ENCODE assay signal across 17 mouse cellular contexts in the genomic region with DNA sequence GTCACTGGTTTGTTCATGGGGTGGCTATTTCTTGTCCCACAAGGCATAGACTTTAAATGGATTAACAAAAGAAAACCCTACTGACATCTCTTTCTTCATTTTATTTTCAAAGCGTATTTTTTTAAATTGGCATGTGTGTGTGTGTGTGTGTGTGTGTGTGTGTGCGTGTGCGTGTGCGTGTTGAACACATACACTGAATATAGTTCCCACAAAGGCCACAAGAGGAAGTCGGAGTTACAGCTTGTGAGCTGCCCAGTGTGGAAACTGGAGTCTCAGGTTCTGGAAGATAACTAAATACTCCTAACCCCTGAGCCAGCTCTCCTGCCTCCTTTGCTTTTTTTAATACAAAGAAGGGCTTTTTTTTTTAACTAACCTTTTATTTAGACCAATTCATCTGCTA.
DNase-seq lines count a peak whose midpoint lies in the region; ATAC-seq and TF ChIP-seq lines count a peak whose summit lies in the region.
"Had no signal": no experiment of that assay in that cellular context is flagged by ENCODE, and none has a peak within 500 bp of the region (broad histone marks: within the 10 kb centered on the region; RNA-seq: fewer than 3 reads in every experiment).

No protein-coding gene starts in this region.

- no peaks in the 10 kb centered on the region for H3K9me3 ChIP-seq in hindbrain, postnatal 0 days (ENCODE audit: low read length)
- no peaks in the 10 kb centered on the region for H3K9me3 ChIP-seq in hindbrain, embryonic 11.5 days (ENCODE audit: control insufficient read depth, low read length)
- H3K9me3 ChIP-seq: embryonic facial prominence, embryonic 15.5 days; forebrain, embryonic 15.5 days; heart, embryonic 12.5 days had no signal

- H3K9ac ChIP-seq in hindbrain, postnatal 0 days (replicated peaks; ENCODE audit: low read length), result no peak overlapping the region
- no peak overlapping the region for H3K9ac ChIP-seq in hindbrain, embryonic 11.5 days (ENCODE audit: low read depth, low read length)
- H3K9ac ChIP-seq: embryonic facial prominence, embryonic 15.5 days; forebrain, embryonic 15.5 days; heart, embryonic 12.5 days; hindbrain, embryonic 14.5 days had no signal

- no peak for ATAC-seq in hindbrain, postnatal 0 days
- ATAC-seq in hindbrain, embryonic 11.5 days (ENCODE audit: low FRiP score), result no peak
- ATAC-seq in granulocyte monocyte progenitor cell, adult 5-6 weeks (replicated peaks; ENCODE audit: poor library complexity, severe bottlenecking), result peak; percentile 88
- ATAC-seq in neutrophil, adult 5-6 weeks (ENCODE audit: extremely low read depth, insufficient number of reproducible peaks, low FRiP score, poor library complexity, severe bottlenecking), result peak; percentile 66; the same call in 1 of the 2 replicates
- ATAC-seq: forebrain, embryonic 15.5 days had no signal

- no peak overlapping the region for H3K27ac ChIP-seq in hindbrain, postnatal 0 days
- no peak overlapping the region for H3K27ac ChIP-seq in hindbrain, embryonic 11.5 days (ENCODE audit: low read depth, low read length)
- H3K27ac ChIP-seq: embryonic facial prominence, embryonic 15.5 days; forebrain, embryonic 15.5 days; hindbrain, embryonic 14.5 days had no signal

- DNase-seq in hindbrain, postnatal 0 days (ENCODE audit: low spot score), result no peak
- DNase-seq in hindbrain, embryonic 11.5 days (ENCODE audit: low spot score), result no peak
- DNase-seq in 416B (ENCODE audit: low read depth), result peak; percentile 35
- DNase-seq in layer of hippocampus, postnatal 14 days (ENCODE audit: low spot score in 2 of 2), result no peak
- DNase-seq: adrenal gland, adult 2 months; adrenal gland, postnatal 25 days; cerebellum, adult 2 months; cerebellum, postnatal 10 days; embryo, embryonic 11 days; gastrocnemius, postnatal 36 days; heart, postnatal 4 days had no signal

- no peaks in the 10 kb centered on the region for H3K27me3 ChIP-seq in hindbrain, postnatal 0 days (ENCODE audit: insufficient read depth, low read length)
- no peaks in the 10 kb centered on the region for H3K27me3 ChIP-seq in hindbrain, embryonic 11.5 days (ENCODE audit: control insufficient read depth, insufficient read depth, low read length)
- H3K27me3 ChIP-seq: embryonic facial prominence, embryonic 15.5 days; forebrain, embryonic 15.5 days; heart, embryonic 12.5 days had no signal

- peak; percentile 9; the same call in 1 of the 2 replicates for TF ChIP-seq CTCF in hindbrain, postnatal 0 days (IDR thresholded peaks at IDR 0.05; ENCODE audit: low read depth)

- WGBS in hindbrain, postnatal 0 days, result 95% methylated on average over 5 of the region's 5 CpGs
- 94% methylated on average over 5 of the region's 5 CpGs for WGBS in hindbrain, embryonic 11.5 days

- H3K4me3 ChIP-seq in hindbrain, postnatal 0 days (ENCODE audit: low read length), result no peak overlapping the region
- no peak overlapping the region for H3K4me3 ChIP-seq in hindbrain, embryonic 11.5 days (ENCODE audit: low read depth, low read length)
- H3K4me3 ChIP-seq: embryonic facial prominence, embryonic 15.5 days; forebrain, embryonic 15.5 days; heart, embryonic 12.5 days had no signal

- H3K36me3 ChIP-seq in hindbrain, postnatal 0 days (ENCODE audit: insufficient read depth, low read length), result no peaks in the 10 kb centered on the region
- H3K36me3 ChIP-seq in hindbrain, embryonic 11.5 days (ENCODE audit: control insufficient read depth, insufficient read depth, low read length), result no peaks in the 10 kb centered on the region
- H3K36me3 ChIP-seq: embryonic facial prominence, embryonic 15.5 days; forebrain, embryonic 15.5 days; heart, embryonic 12.5 days had no signal

- H3K4me1 ChIP-seq in hindbrain, postnatal 0 days (ENCODE audit: insufficient read depth, low read length), result no peaks in the 10 kb centered on the region
- no peaks in the 10 kb centered on the region for H3K4me1 ChIP-seq in hindbrain, embryonic 11.5 days (replicated peaks; ENCODE audit: control insufficient read depth, insufficient read depth, low read length)
- H3K4me1 ChIP-seq: embryonic facial prominence, embryonic 15.5 days; forebrain, embryonic 15.5 days had no signal

- no peak overlapping the region for H3K4me2 ChIP-seq in hindbrain, postnatal 0 days (ENCODE audit: low read depth, low read length)
- H3K4me2 ChIP-seq in hindbrain, embryonic 11.5 days (replicated peaks; ENCODE audit: low read depth, low read length), result no peak overlapping the region
- H3K4me2 ChIP-seq: embryonic facial prominence, embryonic 15.5 days; forebrain, embryonic 15.5 days; heart, embryonic 12.5 days; hindbrain, embryonic 14.5 days had no signal

Comparison
In these comparisons a context has a peak if more than half of its experiments do, and no peak if none do; other contexts are left out.
1. ATAC-seq: peak in granulocyte monocyte progenitor cell, adult 5-6 weeks (single experiment) and neutrophil, adult 5-6 weeks (single experiment); none in hindbrain, postnatal 0 days (single experiment) and hindbrain, embryonic 11.5 days (single experiment).